Mouse (Mus musculus): ENCODE data around the gene Garnl3.
"Not testable (repeated sequence)": the region's sequence is repeated elsewhere in the genome, so short reads cannot be mapped to it uniquely, and the experiment has no call there.

Gene Garnl3

DNA sequence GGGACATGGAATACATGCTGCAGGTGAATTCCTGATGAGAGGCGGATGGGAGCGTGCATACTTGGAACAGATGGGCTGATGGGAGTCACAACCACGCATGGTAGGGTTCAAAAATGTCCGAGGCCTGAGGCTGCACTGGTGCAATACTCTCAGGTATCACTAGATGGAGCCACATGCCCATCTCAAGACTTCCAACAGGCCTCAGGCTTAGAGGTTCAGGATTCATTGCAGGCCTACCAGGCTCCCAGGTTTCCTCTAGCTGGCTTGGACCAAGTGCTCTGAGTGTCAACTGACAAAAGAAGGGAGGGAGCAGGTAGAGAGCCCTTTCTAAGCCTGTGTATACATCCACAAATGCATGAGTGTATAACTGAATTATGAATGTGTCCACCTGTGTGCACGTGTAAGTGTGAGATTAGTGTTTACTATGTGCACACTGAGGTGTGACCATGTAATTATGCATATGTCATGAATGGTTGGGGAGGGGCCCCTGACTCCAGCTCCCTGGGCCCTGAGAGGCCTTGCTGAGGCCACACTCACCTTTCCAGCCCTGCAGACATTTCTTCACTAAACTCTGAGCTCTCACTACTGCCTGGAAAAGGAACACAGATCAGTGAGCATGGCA, 23.4 kb upstream of the Garnl3 start:
- DNase-seq, result peak; percentile 80

DNA sequence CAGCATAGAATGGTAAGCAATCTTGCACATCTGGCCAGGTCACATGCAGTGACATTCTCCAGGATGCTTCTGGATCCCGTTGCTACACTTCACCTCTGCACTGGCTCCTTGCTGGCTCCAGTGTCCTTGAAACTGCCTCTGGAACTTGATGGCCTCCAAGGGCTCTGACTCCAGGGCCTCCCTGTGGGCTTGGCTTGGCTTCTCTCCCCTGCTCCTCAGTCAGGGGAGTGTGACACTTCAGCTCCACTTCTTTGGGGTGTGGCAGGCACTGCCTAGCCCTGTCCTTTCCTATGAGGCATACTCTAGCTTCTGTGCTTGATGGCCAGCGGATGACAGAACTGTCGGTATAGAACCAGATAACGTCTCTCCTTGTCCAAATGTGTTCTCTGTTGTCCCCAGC, 15.5 kb upstream of the Garnl3 start:
- no peak for DNase-seq

DNA sequence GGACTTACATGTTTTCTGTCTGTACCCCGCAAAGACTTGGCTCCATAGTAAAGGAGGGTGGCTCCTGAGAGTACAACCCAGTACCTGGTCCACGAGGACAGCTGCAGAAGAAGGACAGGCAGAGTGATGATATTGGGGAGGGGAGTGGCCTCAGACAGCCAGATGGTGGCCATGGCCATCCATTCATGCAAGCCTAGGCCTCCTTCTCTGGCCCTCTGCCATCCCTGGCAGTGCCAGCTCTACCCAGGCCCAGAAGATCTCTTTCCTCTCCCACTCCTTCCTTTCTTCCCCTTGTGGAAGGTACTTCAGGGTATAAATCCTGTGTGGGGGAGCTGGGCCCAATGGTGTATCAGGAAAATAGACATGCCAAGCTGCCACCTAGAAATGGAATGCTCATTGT, 11.8 kb upstream of the Garnl3 start:
- no peak for DNase-seq

DNA sequence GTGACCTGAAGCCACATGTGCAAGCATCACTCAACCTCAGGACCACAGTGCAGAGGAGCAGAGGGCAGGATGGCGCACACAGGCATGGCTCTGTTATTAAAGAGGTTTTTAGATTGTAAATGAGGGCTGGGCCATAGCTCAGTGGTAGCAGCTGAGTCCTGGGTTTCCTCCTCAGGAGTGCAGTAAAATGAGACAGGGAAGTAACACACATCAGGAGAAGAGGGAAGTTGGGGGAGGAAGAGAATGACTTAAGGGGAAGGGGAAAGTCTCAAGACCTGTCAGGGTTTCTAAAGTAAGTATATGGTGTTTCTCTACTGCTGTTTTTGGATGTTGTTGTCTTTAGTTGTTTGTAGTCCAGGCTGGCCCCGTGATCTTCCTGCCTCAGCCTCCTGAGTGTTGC, 7.0 kb upstream of the Garnl3 start:
- no peak for DNase-seq

DNA sequence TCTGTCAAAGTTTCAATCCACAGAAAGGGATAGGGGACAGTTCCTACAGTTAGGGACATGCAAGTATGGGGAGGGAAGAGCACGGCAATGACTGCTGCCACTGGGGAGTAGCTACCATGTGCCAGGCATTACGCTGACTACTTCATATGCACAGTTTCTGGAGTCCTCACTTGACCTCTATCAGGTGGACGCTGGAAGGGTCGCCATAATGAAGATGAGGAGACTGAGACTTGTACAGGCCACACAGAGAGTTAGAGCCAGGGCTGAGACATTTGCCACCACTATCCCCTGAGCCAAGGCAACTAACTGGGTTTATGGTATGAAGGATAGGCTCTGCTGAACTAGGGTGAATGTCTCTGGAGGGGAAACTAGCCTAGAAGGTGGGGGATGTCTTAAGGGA, 6.3 kb upstream of the Garnl3 start:
- no peak for DNase-seq

DNA sequence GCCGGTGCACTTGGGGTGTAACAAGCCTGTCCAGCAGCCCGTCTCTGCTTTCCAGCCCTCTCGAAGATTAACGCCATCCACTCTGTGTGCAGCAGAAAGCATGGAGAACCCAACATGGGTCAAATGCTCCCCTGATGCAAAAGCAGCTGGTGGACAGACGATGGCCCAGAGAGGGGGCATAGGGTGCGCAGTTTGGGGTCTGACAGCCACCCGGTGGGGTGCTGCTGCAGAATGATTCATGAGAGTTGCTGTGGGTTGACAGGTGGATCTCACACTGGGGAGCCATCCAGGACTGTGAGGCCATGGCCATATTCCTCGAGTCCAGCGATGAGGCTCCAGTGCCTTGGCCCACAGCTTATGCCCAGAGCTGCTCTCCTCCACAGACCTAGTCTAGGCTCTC, 5.8 kb upstream of the Garnl3 start:
- peak; percentile 83 for DNase-seq

DNA sequence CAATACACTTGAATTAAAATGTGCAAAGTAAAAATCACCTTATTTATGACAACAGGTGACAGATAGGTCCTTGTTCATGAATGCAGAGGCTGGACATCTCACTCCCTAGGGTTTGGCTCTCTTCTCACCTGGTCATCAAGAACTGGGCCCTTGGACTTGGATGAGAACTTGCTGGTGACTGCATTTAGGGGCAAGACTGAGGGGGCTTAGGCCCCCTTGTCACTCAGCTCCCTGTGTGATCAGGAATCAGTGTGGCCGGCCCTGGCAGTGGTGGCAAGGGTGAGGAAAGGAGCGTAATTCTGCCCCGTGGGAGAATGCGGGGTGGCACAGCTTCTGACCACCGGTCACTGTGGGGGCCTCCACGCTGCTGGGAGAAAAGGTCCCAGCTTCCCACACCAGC, 4.9 kb upstream of the Garnl3 start:
- DNase-seq, result no peak

DNA sequence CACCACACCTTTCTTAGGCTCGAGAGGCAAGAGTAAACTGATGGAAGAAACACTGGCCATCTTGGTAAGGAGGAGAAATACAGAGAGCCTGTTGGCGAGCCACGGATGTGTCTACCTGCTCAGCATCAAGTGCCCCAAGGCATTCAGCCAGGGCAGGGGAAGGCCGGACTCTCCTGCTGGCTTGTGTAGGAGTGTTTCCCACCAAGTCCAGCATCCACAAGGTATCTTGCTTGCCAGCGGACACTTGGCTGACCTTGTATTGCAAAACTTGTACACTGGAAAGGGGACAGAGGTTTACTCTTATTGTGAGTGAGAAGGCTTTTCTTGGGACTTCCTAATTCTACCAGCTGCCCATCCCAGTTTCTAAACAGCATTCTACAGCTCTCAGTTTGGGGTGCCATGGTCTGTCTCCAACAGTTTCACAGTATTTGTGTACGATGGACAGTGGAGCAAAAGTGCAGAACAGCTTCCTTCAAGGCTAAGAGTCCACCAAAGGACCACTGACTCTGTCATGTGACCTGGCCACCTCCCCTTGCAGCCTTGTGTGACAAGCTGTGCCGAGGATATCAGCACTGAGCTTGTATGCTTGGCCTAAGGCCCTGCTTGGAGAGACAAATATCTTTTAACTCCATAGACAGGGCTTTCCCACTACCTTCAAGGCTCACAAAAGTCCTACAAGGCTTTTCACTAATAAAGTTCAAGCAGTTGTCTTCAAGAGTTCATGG, 3.5 kb upstream of the Garnl3 start:
- no peak for DNase-seq

DNA sequence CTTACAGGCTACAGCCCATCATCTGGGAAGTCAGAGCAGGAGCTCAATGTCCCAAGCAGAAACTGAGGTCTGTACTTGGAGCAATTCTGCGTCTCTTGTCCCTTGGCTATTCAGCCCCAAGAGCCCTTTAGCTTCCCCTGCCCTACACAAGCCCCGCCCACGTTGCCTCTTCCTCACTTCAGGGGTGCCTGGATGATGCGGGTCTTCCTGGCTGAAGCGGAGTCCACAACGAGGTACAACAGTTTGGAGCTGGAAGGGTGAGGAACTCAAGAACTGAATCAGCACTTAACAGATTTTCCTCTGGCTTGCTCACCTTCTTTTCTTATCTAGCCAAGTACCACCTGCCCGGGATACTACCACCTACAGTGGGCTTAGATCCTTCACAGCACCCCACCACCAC, 852 bp upstream of the Garnl3 start:
- DNase-seq, result peak; percentile 66

DNA sequence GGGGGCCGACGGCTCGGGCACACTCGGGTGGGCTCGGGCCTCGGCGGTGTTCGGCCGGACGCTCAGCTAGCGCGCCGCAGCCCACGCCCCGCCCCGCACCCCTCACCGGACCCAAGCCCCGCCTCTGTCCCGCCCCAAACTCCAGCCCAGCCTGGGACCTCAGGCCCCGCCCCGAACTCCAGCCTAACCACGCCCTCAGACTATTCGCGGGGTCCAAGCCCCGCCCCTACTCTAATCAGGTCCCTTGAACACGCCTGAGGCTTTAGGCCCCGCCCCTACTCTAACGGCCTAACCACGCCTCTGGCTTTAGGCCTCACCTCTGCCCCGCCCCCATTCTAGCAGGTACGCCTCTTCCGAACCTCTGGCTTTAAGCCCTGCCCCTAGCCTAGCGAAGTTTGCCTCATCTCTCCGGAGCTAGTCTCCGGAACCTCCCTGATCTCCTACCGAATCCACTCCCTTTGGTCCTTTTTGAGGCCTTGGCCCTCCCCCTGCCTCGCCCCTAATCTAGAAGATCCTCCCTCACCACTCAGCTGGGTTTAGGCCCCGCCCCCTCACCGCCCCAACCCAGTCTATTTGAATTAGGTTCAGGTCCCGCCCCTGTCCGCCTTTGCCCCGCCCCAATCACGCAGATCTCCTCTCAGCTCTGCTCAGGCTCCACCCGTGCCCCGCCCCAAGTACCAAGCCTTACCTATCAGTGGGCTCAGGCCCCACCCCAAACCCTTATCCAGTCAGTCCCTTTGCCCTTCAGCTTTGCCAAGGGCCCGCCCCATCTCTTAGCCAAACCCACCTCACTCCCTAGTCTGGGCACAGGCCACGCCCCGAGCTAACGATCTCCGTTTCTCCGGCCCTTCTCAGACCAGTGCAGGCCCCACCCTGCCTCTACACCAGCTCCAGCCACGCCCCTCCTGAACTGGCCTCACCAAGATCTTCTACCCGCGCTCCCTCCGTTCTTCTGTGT, 649 bp downstream of the Garnl3 start:
- DNase-seq, result peak; percentile 99

DNA sequence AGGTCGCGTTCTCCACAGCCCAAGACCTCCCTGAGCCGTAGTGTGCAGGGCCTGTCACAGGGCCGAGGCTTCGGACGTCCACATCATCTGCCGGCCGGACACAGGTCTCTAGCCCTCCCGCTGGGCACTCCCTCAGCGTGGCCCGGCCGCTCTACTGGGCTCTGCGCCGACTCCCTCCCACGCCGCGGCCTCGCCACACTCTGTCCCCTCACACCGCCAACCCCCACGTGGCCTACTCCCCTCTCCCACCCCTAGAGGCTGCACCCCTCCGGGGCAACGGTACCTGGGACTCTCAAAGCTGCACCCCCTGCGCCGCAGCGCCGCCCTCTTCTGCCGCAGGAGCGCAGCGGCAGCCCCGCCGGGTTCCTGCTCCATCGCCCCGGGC, 1.3 kb downstream of the Garnl3 start:
- peak; percentile 90 for DNase-seq

DNA sequence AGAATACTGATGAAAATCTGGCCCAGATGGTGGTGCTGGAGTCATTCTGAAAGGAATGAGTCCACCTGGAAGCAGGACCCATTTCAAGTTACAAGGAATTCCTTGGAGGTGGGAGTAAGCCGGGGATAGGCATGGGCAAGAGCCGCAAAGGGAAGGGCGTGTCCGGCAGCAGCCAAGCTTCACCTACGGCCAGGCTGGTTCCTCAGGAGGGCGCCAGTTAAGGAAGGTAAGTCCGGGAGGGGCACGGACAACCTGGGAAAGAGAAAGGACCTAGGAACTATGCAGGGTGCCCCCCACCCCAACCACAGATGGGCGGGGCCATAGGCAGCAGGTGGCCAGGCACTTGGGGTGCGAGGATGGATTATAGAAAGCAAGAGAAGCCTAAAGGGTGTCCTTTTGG, 1.8 kb downstream of the Garnl3 start:
- peak; percentile 82 for DNase-seq

DNA sequence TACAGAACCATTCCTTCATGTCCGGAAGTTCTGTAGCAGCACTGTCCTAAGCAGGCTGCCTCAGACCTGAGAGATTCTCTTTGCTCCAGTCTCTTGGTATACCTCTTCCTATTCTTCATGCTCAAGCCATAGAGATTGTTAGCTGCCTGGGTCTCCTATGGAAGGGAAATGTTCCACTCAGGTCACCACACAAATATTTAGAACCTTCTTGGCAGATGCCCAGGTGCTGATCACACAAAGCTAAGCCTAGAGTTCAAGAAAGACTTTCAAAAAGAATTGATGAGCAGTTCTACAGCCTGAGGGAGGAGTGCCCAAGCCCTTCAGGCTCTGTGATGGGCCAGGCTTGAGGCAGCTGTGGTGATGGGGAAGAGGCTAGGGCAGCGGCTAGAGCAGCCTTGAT, 2.4 kb downstream of the Garnl3 start:
- peak; percentile 54 for DNase-seq

DNA sequence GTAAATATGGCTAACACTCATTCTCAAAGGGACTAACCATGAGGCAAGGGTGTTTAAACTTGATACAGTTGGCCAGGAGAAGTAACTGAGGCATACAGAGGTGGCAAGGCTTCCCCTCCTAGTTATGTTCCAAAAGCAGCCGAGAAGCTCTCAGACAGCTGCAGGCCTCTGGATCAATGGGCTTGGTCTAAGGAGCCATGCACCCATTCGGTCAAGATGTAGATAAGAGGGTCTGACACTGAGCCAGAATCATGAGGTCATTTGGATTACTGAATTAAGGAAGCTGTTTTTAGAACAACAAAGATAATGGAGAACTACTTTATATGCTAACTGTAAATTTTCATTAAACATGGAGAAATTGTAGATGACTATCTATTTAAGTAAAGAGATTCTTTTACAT, 4.2 kb downstream of the Garnl3 start:
- no peak for DNase-seq

DNA sequence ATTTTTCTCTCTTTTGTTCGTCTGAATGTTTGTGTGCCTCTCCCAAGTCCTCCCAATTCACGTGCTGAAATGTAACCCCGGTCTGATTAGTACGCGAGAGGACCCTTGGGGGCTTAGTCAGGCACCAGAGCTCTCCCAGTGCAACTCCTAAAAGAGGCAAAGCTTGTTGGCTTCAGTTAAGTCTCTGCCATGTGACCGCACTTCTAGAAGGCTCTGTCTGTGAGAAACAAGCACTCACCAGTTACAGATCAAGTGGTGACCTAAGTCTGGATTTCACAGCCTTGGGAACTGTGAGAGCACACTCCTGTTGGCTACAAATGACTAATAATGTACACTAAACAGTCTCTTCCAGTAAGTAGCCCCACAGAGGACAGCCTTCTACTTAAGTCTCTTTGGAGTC, 8.6 kb downstream of the Garnl3 start:
- DNase-seq, result no peak

DNA sequence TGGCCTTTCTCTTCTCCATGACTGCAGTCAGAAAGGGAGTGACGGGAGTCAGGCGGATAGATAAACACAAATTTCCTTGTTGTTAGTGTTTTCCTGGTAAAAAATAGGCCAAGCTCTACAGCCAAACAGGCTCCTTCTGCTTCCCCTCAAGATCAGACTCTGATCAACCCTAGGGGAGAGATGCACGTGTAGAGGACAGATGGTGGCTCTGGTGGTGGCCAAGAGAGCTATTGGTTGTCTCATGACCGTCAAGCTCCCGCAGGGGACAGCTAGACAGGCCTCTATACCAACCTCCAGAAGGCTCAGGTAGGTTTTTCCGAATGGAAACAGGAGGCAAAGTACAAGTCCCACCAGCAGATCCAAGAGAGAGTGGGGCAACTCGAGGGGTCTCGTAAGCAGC, 30.9 kb downstream of the Garnl3 start:
- peak; percentile 86 for DNase-seq

DNA sequence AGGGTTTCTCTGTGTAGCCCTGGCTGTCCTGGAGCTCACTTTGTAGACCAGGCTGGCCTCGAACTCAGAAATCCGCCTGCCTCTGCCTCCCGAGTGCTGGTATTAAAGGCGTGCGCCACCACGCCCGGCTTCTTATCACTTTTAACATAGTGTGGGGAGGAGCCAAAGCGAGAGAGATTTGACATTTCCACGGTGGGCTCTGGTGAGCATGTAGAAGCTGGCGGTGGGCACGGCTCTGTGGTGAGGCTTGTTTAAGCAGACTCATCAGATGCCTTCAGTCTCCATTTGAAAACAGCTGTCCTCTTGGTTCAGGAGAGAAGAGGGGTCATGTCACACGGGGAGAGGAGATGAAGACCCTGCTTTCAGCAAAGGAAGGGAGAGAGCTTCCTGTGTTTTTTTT, 34.1 kb downstream of the Garnl3 start:
- not testable (repeated sequence) for DNase-seq

DNA sequence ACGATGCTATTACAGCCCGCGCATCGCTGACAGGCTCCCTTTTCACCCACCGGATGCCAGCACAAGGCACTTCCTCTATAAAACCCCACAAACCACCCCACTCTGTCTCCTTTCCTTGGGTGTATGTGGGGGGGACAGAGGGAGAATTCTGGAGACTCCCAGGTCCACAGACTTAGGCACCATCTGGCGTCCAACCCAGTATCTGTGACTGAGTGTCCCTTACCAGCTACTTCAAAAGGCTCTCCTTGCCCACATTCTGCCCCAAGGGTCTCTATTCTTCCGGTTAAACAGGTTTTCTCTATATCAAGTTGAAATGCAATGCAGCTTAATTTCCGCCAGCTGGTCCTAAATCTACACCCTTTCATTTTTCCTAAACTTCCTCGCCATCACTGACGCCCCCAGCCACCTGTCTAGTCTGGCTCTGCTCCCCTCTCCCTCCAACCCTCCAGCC, 36.2 kb downstream of the Garnl3 start:
- no peak for DNase-seq

DNA sequence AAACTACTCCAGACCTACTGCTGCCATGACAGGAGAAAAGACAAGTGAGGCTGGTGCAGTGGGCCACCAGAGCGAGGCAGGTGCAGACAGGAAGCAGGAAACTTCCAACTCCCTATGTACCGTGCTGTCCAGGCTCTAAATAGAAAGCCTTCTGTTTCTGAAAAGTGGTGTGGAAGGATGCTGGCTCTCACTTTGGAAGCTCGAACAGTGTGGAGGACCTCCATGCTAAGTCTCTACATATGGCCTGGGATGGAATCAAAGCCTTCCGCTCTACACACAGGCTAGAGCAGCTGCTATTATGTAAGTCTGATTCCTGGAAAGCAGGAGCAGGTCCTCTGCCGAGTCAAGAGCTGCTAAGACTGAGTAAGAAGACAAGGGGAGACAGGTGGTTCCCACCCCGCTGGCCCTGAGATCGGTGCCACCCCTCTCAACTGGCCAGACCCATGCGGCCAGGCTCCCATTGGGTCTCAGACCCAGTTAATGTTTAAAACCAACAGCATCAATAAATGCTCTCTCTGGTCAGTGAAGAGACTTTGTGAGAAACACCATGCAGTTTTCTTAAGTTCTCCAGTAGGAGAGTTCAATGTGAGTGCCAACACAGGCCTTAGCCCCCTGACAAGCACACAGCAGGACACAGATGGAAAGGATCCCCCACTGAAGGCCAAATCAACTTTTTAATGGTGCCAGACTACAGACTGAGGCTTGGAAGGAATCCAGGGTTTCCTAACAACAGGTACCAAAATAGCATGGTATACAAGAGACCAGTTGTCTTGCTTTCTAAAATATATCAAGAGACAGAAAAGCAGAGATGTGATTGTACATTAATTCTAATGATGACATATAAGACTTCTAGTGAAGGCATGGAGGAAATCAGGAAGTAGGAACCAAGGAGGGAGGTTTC, 40.6 kb downstream of the Garnl3 start:
- DNase-seq, result peak; percentile 44

DNA sequence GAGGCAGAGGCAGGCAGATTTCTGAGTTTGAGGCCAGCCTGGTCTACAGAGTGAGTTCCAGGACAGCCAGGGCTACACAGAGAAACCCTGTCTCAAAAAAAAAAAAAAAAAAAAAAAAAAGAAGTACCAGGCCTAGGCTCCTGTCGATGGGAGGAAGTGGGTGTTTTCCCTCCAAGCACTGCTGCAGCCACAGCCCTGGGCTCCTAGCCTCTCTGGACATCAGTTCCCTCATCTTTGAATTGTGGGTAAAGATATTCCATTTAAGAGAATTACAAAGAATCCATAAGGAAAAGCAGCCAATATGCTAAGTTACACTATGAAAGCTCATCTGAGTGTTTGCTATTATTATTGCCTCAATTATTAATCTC, 41.4 kb downstream of the Garnl3 start:
- DNase-seq, result not testable (repeated sequence)

DNA sequence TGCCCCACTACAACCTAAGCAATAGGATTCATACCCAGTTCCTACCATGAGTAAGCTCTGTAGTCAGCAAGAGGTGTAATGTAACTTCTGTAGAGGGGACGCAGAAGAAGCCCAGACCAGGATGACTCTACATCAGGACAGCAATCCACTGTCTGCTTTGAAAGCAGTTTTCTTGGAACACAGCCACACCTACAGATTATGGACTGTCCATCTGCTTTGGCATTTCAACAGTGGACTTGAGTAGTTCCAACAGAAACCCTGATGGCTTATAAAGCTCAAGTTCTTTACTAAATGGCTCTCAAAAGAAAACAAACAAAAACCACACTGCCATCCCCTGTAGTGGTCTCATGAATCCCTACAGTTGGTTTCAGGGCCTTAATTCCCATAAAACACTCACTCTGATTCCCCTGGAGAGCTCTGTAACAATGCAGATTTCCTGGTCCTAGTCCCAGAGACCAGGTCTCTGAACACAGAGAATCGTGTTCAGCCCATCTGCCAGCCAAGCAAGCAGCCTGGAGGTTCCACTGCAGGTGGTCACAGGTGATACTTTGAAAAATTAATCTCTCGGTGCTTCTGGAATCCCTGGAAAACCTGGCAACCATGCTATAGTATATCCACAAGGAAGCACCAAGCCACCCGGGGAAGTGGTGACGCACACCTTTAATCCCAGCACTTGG, 42.0 kb downstream of the Garnl3 start:
- peak; percentile 81 for DNase-seq

Data from cerebellum, adult 9-11 months (tissue).